Mouse (Mus musculus) layer of hippocampus, postnatal 36 days (tissue): ENCODE data around the gene Hoxa1. TPM values are rescaled to one million over a fixed set of nuclear protein-coding genes. Genes with fewer than 3 reads are reported as not detected.

Experiments
- DNase-seq, 2 experiments: peaks; one replicate each; pipeline ENCODE4 v3.0.0; 2022
- total RNA-seq, 2 experiments: library from RNA; stranded (reverse); gene quantifications; 2 replicates each; pipeline ENCODE4 v1.2.3; 2021

Gene Hoxa1
- total RNA-seq, 2 experiments from 2014 or later: not detected

- no peak for DNase-seq
Observed at GRCm38 (mm10) chr6:52157466-52158275, 446 bp downstream of the Hoxa1 start.

- no peak for DNase-seq
Observed at GRCm38 (mm10) chr6:52156551-52157200, 1.4 kb downstream of the Hoxa1 start.

GRCm38 (mm10) chr6:52155471-52155870 lies 2.6 kb downstream of the Hoxa1 start:
- DNase-seq: no peak

- DNase-seq: no peak
Observed at GRCm38 (mm10) chr6:52154044-52154443, 4.1 kb downstream of the Hoxa1 start.

GRCm38 (mm10) chr6:52153270-52153669 lies 4.8 kb downstream of the Hoxa1 start:
- DNase-seq: no peak

- no peak for DNase-seq
Observed at GRCm38 (mm10) chr6:52152226-52153193, 5.6 kb downstream of the Hoxa1 start.

GRCm38 (mm10) chr6:52151571-52151970 lies 6.5 kb downstream of the Hoxa1 start:
- no peak for DNase-seq

- DNase-seq: no peak
Observed at GRCm38 (mm10) chr6:52150401-52150966, 7.6 kb downstream of the Hoxa1 start.

- no peak for DNase-seq
Observed at GRCm38 (mm10) chr6:52139115-52139514, 19.0 kb downstream of the Hoxa1 start.

GRCm38 (mm10) chr6:52138576-52138975 lies 19.5 kb downstream of the Hoxa1 start:
- DNase-seq: no peak

- no peak for DNase-seq
Observed at GRCm38 (mm10) chr6:52137841-52138535, 20.1 kb downstream of the Hoxa1 start.

- no peak for DNase-seq
Observed at GRCm38 (mm10) chr6:52123673-52124072, 34.4 kb downstream of the Hoxa1 start.

GRCm38 (mm10) chr6:52121173-52121572 lies 36.9 kb downstream of the Hoxa1 start:
- no peak for DNase-seq

GRCm38 (mm10) chr6:52118903-52119635 lies 39.0 kb downstream of the Hoxa1 start:
- DNase-seq: no peak

GRCm38 (mm10) chr6:52115899-52116298 lies 42.2 kb downstream of the Hoxa1 start:
- no peak for DNase-seq

- DNase-seq: no peak
Observed at GRCm38 (mm10) chr6:52111846-52112245, 46.3 kb downstream of the Hoxa1 start.

- DNase-seq: no peak
Observed at GRCm38 (mm10) chr6:52107400-52107799, 50.7 kb downstream of the Hoxa1 start.

- no peak for DNase-seq
Observed at GRCm38 (mm10) chr6:52106716-52107115, 51.4 kb downstream of the Hoxa1 start.

GRCm38 (mm10) chr6:52106178-52106577 lies 51.9 kb downstream of the Hoxa1 start:
- DNase-seq: no peak
